Mouse (Mus musculus): ENCODE results near the gene Prr5l.
A peak's percentile ranks its signal among the peaks of the same experiment; 100 is the strongest.
"Not testable (repeated sequence)": the region's sequence is repeated elsewhere in the genome, so short reads cannot be mapped to it uniquely, and the experiment has no call there.

Gene Prr5l

DNA sequence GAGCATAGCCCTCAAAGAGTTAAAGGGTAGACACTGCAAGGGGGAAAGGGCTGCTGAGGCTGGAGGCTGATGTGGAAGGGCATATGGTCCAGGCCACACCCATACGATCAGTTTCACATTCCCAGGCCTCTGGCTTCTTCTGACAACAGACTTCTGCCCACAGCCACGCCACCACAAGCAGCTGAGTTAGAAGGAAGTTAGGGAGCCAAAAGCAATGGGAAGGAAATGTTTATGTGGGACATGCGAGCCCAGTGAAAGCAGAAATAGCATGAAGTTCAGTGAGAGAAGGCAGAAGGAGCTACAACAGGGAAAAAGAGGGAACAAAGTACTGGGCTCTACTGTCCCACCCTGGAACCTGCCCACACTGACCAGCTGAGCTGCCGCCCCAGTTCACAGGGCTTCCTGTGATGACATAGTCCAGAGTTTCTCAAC, 119.9 kb downstream of the Prr5l start:
- DNase-seq (ENCODE audit: low read depth, low spot score), result peak; percentile 27

DNA sequence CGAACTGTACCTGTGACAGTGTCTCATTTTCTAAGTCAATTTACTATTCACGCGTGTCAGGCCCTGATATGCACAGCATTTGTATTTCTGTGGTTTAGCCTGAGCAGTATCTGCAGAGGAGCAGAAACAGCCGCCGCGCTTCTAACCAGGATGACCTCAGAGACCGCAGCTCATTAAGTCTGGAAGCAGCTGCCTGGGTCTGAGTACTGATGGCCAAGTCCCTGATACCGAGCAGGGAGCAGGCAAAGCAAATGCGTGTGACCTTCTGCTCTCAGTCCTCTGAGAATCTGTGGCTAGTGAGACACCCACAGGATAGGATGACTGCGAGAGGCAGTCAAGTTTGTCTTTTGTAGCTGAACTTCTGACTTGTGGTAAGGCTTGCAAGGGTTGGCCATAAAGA, 120.4 kb downstream of the Prr5l start:
- DNase-seq (ENCODE audit: low read depth, low spot score), result peak; percentile 30

DNA sequence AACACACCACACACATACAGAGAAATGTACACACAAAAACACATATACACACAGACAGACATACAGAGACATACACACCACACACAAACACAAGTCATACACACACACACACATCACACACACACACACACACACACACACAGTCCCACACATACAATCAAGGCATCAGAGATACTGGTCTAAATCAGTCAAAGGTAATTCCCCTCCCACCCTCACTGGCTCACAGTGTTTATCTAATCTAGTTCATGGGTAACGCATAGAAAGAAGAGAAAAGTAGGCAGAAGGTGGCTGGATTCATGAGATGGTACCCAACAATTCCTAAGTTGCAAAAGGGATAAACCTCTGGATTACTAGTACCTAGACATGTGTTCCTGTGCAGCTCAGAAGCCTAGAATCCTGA, 120.9 kb downstream of the Prr5l start:
- DNase-seq (ENCODE audit: low read depth, low spot score), result no peak

- peak; percentile 48 for DNase-seq (ENCODE audit: low read depth, low spot score)
These were observed 123.1 kb downstream of the Prr5l start for GRCm38 (mm10) chr2:101759523-101760277.

- DNase-seq (ENCODE audit: low read depth, low spot score), result no peak
These were observed 125.0 kb downstream of the Prr5l start for GRCm38 (mm10) chr2:101757806-101758205.

DNA sequence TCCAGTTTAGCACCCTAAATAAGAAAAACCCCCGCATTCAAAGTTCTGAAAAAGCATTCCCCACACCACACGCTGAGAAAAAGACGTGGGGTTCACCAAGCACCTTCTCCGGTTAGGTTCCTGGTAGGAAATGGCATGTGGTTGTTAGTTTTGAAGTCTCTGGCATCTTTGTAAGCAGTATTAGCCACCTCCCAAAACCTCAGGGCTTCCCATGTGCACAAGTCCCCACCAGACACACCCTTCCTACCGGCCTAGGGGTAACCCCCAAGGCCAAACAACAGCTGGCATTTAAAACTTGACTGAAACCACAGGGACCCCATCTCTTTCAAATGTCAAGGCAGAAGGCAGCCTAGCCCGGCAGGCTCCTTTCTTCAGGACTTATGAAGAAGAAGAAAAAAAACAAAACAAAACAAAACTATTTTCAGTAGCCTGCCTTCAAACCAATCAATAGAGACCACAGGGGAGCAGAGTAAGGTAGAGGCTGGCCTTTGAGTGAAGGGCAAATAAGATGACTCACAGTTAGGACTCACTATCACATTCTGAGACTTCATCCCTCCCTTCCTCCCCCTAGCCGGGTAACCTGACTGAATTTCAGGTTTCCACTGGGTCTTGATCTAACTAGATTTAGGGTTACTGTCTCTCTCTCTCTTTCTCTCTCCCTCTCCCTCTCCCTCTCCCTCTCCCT, 126.6 kb downstream of the Prr5l start:
- DNase-seq (ENCODE audit: low read depth, low spot score), result no peak

DNA sequence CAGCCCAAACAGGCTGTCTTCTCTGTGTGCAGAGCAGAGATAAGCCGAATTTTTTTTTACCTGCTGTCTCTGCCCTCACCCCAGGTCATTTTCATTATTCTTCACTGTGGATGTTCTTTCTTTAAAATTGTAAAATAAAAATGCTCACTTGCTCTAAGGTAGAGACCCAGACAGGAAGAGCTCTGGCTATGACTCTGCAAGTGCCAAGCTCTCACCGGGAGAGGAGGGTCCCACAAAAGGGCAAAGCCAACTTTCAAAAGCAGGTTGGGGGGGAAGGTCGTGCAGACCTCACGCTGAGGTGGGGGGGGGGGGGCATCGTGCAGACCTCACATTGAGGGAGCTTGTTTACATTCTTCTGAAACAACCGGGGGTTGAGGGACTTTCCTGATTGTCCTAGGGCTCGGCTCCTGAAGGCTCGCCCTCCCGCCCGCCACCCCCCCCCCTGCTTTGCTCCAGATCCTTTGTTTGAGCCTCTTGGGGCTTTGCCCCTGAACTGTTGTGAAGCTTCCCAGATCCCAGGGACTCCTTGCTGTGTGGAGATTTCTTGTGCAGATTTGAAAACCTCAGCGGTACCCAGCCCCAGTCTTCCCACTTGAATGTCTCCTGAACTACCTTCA, 127.8 kb downstream of the Prr5l start:
- no peak for DNase-seq (ENCODE audit: low read depth, low spot score)

DNA sequence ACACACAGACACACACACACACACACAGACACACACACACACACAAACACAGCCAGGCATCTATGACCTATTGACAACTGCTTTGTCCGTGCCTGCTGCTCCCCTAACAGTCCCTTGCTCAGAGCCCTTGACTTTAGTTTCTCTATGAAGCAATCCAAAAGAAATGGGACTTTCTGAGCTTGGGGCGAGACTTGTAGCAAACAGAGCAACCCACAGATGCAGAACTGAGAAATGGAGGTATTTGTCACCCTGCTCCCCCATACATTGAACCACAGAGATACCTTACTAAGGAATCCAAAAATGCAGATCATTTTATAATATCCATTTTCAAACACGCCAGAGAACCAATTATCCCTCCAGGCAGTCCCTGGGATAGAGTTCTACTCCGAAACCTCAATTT, 128.4 kb downstream of the Prr5l start:
- no peak for DNase-seq (ENCODE audit: low read depth, low spot score)

DNA sequence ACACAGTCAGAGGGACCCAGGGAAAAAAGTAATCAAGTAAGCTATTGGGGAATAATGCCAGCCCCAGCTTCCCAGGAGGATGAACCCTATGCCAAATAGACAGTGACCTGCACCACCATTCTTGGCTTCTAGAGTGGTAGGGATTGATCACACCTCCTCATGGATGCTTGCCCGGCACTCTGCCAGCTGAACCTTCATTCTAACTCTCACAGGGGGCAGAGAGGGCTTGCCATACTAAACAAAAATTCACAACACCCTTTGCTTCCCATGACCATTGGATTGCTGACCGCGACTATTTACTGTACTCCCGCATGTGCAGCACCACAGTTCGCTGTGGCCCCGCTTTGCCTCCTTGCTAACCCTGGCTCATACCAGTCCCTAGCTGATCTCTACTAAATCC, 129.8 kb downstream of the Prr5l start:
- no peak for DNase-seq (ENCODE audit: low read depth, low spot score)

DNA sequence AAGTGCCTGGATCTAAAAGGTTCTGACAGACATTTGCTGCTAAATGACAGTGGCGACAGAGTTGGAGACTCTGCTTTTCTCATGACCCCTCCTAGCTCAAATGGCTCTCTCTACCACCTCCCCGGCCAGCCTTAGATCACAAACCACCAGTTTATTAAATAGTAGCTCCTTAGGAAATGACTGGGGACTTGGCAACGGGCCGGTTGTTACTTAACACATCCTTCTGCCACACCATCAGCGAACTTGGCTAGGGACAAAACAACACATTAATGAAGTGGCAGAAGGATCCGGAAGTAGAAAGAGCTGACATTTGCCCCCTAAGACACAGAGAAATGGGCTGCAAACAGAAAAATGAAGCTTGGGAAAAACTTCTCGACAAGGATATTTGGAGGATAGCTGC, 130.4 kb downstream of the Prr5l start:
- DNase-seq (ENCODE audit: low read depth, low spot score), result no peak

DNA sequence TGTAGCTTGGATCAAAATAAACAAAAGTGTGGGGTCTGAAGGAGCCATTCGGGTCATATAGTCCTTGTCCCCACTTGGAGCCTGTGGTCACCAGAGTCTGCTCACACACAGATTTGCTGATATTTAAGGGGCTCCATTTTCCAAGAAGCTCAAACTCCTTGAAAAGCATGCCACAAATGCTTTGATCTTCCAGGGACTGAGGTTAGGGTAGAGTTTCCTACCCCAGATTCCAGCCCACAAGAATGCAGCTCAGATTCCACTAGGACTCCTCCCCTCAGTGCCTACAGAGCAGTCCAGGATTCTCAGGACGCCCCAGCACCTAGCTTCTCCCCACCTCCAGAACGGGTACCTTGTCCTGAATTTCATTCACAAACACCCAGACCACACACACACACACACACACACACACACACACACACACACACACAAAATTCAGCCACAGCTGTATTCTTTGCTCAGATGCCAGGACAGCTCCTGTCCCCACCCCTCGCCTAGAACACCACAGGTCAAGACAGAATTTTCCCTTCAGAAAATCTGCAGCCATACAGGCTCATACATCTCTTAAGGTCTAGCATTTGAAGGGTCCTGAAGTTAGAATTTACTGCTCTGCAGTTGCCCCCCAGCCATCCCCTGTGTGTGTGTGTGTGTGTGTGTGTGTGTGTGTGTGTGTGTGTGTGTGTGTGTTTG, 131.4 kb downstream of the Prr5l start:
- no peak for DNase-seq (ENCODE audit: low read depth, low spot score)

DNA sequence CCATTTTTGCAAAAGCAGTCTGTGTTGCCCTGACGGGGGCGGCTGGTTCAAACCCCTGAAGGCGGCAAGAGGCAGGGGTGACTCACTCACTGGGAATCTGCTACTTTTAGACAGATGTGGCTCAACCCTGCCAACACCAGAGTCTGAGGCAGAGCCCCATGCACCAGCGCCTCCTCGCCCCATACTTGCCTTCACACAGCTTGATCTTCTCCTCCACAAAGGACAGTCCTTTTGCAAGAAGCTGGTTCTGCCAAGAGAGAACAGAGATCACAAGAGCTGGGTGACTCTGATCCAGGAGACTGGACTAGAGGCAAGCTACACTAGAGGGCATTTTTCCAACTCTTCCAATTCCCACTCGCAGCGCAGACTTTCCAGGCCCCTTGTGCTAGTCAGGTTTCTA, 136.3 kb downstream of the Prr5l start:
- DNase-seq (ENCODE audit: low read depth, low spot score), result no peak

DNA sequence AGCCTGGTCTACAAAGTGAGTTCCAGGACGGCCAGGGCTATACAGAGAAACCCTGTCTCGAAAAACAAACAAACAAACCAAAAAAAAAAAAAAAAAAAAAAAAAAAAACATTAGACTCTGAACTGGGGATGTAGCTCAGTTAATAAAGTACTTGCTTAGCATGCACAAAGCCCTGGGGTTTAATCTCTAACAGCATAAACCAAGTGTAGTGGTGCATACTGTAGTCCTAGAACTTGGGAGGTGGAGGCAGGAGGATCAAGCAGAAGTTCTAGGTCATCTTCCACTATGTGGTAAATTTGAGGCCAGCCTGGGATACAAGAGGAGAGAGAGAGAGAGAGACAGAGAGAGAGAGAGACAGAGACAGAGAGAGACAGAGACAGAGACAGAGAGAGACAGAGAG, 137.2 kb downstream of the Prr5l start:
- not testable (repeated sequence) for DNase-seq (ENCODE audit: low read depth, low spot score)

DNA sequence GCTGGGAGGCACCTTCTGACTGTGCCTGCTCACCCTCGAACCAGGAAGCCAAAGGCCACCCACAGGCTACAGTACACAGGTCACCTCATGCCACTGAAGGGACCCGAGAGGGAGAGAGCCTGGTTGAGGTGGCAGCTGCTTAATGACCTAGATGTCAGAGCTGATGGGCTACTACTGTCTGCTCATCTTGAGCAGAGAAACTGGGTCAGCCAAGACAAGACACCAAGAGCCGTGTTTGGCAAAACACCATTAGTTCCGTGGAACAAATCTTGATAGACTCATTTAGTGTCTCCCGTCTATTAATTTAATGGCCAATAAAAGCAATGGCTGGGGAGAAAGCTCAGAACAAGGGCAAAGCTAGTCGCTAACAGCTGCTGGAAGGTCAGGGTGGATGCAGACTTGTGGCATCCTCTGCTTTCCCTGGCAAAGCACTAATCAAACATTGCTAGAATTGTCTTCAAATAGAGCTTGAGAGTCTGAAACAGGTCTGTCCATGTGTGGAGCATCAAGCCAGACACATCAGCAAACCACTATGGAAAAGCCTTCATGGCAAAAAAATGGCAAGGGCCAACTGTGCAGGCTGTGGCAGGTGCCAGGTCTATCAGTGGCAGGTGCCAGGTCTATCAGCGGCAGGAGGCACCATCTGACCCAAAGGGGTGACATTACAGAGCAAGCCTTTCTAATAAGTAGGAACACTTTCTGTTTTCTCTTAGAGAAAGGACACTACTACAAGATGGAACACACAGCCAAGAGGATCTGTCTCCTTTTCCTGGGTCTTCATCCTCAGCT, 140.6 kb downstream of the Prr5l start:
- peak; percentile 32 for DNase-seq (ENCODE audit: low read depth, low spot score)

- DNase-seq (ENCODE audit: low read depth, low spot score), result no peak
These were observed 141.2 kb downstream of the Prr5l start for GRCm38 (mm10) chr2:101741653-101742052.

- no peak for DNase-seq (ENCODE audit: low read depth, low spot score)
These were observed 142.9 kb downstream of the Prr5l start for GRCm38 (mm10) chr2:101739914-101740313.

- DNase-seq (ENCODE audit: low read depth, low spot score), result peak; percentile 61
These were observed 149.3 kb downstream of the Prr5l start for GRCm38 (mm10) chr2:101733564-101733963.

DNA sequence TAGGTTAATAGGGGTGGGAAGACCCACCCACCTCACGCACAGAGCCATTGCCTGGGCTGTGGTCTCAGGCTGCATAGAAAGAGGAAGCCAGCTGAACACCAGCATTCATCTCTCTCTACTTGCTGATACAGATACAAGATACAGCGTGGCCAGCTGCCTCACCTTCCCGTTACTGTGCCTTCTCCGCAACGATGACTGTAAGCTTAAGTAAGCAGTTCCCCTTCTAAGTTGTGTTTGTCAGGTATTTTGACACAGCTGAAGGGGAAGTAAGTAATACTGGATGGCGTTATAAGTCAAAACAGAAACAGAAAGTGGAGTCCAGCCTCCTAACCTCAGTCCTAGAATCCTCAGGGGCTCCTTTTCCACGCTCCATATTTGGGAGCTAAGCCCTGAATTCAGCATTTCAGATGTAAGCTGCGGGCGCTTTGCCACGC, 150.0 kb downstream of the Prr5l start:
- no peak for DNase-seq (ENCODE audit: low read depth, low spot score)

DNA sequence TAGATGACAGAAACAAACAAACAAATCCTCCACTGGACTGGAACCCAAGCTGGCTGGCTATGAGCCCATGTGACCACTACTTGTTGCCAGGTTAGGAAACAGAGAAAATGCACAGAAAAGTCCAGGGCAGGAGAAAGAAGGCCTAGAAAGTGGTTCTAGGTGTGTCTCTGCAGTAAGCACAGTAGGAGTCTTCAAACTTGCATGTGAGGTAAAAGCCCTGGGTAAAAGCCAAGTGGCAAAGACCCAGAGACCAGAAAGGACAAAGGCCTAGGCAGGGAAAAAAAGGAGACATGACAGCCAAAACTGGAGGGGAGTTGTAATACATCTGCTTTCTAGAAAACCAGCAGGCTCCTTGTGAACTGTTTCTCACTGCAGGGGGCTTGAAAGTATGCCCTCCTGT, 151.9 kb downstream of the Prr5l start:
- DNase-seq (ENCODE audit: low read depth, low spot score), result peak; percentile 14

DNA sequence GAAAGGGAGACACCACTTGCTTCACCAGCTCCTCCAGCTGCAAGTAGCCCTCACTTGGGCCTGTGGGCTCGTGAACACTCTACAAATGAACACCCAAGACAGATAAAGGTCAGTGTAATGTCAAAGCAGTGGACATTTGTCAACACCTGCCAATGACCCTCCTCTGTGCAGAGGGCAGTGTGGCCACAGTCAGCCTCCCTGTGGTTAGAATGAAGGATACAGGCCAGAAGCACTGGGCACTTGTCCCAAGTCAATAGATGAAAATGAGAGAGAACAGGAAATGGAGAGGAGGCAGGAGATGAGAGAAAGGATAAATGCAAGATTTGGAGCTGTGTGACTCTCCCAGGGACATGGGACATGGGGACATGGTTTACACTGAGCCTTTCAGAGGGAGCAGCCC, 153.4 kb downstream of the Prr5l start:
- no peak for DNase-seq (ENCODE audit: low read depth, low spot score)

DNA sequence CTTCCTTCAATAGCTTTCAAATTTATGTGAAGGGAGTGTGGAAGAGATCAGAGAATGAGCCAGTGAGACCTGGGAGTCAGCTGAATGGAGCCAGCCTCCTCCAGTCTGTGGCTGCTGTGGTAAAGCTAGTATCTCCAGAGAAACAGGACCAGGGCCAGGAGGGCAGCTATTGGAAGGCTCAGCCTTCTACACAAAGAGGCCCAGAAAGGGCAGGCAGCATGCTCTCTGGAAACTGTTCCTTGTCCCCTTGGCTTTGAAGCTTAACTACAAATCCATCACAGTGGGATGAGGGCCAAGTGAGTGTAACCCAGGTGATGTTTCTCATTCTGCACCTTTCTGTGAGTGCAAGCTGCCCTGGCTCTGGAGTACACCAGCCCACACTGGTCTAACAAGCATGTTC, 155.0 kb downstream of the Prr5l start:
- no peak for DNase-seq (ENCODE audit: low read depth, low spot score)

Data from brain, adult 2 months (tissue).